Mouse (Mus musculus): ENCODE measurements around the gene Myo5a.
"Not testable (repeated sequence)": the region's sequence is repeated elsewhere in the genome, so short reads cannot be mapped to it uniquely, and the experiment has no call there.

Gene Myo5a

GRCm38 (mm10) chr9:75248359-75248758, 177.5 kb downstream of the Myo5a start:
- DNase-seq (ENCODE audit: low read depth), result no peak

DNA sequence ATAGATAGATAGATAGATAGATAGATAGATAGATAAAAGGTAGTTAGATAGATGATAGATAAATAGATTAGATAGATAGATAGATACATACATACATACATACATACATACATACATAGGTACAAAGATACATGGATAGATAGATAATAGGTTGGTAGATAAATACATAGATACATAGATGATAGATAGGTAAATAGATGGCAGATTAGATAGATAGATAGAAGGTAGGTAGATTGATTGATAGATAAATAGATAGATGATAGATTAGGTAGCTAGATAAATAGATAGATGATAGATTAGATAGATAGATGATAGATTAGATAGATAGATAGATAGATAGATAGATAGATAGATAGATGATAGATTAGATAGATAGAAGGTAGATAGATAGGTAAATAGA, 178.1 kb downstream of the Myo5a start:
- no peak for DNase-seq (ENCODE audit: low read depth)

DNA sequence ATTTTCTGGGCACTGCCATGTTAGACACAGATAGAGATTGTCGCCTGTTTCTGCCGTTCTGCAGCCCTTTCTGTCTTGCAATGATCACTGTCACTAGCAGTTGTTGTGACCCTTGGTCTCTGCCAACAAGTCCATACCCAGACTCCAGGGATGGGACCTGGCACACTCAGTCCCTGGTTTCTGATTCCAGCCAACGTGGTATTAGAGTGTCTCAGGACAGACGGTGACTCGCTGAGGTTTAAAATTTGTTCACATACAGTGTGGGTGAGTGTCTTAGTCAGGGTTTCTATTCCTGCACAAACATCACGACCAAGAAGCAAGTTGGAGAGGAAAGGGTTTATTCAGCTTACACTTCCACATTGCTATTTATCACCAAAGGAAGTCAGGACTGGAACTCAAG, 182.3 kb downstream of the Myo5a start:
- DNase-seq (ENCODE audit: low read depth), result not testable (repeated sequence)

GRCm38 (mm10) chr9:75253766-75254165, 183.0 kb downstream of the Myo5a start:
- DNase-seq (ENCODE audit: low read depth), result no peak

- DNase-seq (ENCODE audit: low read depth), result no peak
These were observed 183.6 kb downstream of the Myo5a start for GRCm38 (mm10) chr9:75254196-75254955.

DNA sequence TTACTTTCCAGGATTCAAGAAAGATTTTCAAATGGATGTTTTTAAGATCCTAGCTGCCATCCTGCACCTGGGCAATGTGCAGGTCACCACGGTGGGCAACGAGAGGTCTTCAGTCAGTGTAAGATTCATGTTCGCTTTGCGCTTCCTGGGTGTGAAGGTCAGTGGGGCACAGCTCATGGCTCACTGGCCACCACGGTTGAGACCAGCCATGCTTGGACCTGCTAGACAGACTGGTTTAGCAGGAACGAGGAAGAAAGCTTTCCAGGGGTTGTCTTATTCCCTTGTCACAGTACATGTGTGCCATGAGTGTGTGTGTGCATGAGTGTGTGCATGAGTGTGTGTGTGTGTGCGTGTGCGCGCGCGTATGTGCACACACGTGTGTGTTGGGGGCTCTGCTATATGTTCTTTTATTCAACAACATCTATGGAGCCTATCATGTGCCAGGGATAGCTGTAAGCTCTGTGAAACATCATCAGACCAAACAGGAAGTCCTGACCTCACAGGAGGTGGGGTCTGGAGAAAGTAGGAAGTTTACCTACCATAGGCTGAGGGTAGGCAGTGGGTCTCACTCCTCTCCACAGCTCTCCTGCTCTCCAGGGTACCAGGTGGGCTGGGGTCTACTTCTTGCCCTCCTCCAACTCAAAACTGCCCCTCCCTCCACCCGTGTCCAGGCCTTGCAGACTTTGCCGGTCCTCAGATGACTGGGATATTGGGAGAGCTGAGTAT, 185.2 kb downstream of the Myo5a start:
- no peak for DNase-seq (ENCODE audit: low read depth)

DNA sequence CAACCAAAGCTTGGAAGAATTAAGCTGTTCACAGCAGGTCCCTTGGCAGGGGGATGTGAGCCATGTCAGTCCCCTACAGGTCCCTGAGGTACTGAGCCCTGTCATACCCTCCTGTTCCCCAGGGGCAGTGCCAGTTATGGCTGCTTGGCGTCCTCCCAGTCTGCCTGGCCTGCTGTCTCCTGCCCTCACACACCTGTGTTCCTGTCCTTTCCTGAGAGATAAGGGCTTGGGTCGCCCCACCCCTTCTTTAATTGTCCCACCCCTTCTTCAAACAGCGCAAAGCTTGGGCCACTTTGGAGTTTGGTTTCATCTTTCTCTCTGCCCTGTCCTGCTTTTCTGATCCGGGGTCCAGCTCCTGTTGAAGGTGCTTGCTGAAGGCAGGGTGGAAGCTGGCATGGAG, 188.0 kb downstream of the Myo5a start:
- DNase-seq (ENCODE audit: low read depth), result no peak

- DNase-seq (ENCODE audit: low read depth), result peak; percentile 24
These were observed 188.8 kb downstream of the Myo5a start for GRCm38 (mm10) chr9:75259656-75260055.

- no peak for DNase-seq (ENCODE audit: low read depth)
These were observed 190.6 kb downstream of the Myo5a start for GRCm38 (mm10) chr9:75261332-75261872.

DNA sequence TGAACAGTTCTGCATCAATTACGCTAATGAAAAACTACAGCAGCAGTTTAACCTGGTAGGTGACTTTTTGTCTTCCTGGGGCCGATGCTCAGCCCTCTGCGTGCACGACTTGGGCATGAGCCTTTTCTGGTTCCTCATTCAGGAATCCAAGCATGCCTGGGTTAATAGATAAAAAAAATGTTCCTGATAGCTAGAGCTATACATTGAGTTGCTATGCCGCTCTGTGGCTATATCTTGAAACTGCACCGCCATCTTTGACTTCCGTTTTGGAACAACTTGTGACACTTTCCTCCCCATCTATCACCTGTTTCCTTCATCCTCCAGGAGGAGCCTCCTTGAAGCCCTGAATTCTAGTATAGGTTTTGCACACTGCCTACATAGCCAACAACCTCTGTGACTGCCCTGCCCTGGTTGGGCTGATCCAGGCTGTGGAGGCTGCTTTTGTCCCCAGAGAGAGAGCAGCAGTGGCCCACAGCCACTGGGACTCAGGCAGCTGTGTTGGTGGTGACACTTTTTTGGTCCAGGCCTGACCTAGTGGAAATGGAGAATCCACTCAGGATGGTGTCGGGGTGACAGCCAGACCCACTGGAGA, 191.5 kb downstream of the Myo5a start:
- peak; percentile 66 for DNase-seq (ENCODE audit: low read depth)

GRCm38 (mm10) chr9:75264008-75264718, 193.3 kb downstream of the Myo5a start:
- DNase-seq (ENCODE audit: low read depth), result peak; percentile 77

GRCm38 (mm10) chr9:75267147-75267546, 196.3 kb downstream of the Myo5a start:
- DNase-seq (ENCODE audit: low read depth), result peak; percentile 24

GRCm38 (mm10) chr9:75270382-75270781, 199.6 kb downstream of the Myo5a start:
- no peak for DNase-seq (ENCODE audit: low read depth)

DNA sequence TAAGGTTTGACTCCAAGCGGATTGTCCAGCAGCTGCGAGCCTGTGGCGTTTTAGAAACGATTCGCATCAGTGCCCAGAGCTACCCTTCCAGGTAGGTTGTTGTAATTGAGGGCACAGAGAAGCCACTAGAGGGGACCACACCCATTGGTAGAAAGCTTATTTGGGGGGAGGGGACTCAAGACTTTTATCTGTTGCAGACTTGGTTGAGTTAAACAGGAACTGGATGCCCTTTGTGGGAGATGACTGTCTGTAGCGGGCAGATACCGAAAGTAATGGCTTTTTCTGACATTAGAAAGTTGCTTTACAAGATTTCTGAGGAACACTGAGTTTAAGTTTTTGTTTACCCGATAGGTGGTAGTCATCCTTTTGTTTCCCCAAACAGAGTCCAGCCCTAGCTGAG, 200.7 kb downstream of the Myo5a start:
- DNase-seq (ENCODE audit: low read depth), result no peak
